Mouse (Mus musculus) liver, adult 2 months (tissue): ENCODE measurements at regions not wholly inside any gene's neighbourhood (a gene's known extent, or its start where the extent isn't known, plus 50 kb on each side); places are given as distances from the start of the nearest gene placed in this dataset.

Experiments
- DNase-seq: peaks from one replicate; pipeline ENCODE4 v3.0.0-alpha.2; 2011; ENCODE audit warnings: low read depth, low spot score; ENCODE audit errors: extremely low read depth
- H3K27ac ChIP-seq: fragments of 200-500 bp; replicated peaks from 2 replicates; pipeline ENCODE4 v1.5.1; 2012; ENCODE audit warnings: low read depth, mild to moderate bottlenecking, control low read depth, inconsistent platforms, low read length; ENCODE audit not compliant: insufficient read depth
- H3K27me3 ChIP-seq: fragments of 200-500 bp; 2 replicates; pipeline ENCODE4 v1.6.1; 2012; ENCODE audit warnings: mild to moderate bottlenecking, moderate library complexity, low read length, inconsistent platforms; ENCODE audit not compliant: control insufficient read depth, insufficient read depth
- H3K36me3 ChIP-seq: fragments of 200-500 bp; 2 replicates; pipeline ENCODE4 v1.6.1; 2012; ENCODE audit warnings: low read length, inconsistent platforms; ENCODE audit not compliant: control insufficient read depth, insufficient read depth
- H3K4me1 ChIP-seq: fragments of 200-500 bp; 2 replicates; pipeline ENCODE4 v1.6.1; 2011; ENCODE audit warnings: low read length; ENCODE audit not compliant: control insufficient read depth, insufficient read depth
- H3K4me3 ChIP-seq: fragments of 200-500 bp; 2 replicates; pipeline ENCODE4 v1.5.1; 2011; ENCODE audit warnings: low read depth, mild to moderate bottlenecking, control low read depth, low read length, moderate library complexity; ENCODE audit not compliant: insufficient read depth
- H3K79me2 ChIP-seq: fragments of 200-500 bp; 2 replicates; pipeline ENCODE4 v1.6.1; 2012; ENCODE audit warnings: inconsistent platforms, mild to moderate bottlenecking, low read length, moderate library complexity; ENCODE audit not compliant: control insufficient read depth, insufficient read depth
- H3K9ac ChIP-seq: fragments of 200-500 bp; 2 replicates; pipeline ENCODE4 v1.6.1; 2012; ENCODE audit warnings: low read depth, mild to moderate bottlenecking, control low read depth, inconsistent platforms, low read length
- CTCF ChIP-seq: fragments of 200-500 bp; IDR thresholded peaks from 2 replicates; pipeline ENCODE4 v1.5.1; 2011; ENCODE audit warnings: low read depth, low read length, control low read depth
- POLR2A ChIP-seq: fragments of 200-500 bp; IDR thresholded peaks from 2 replicates; pipeline ENCODE4 v1.6.1; 2011; ENCODE audit warnings: low read length, control low read depth; ENCODE audit not compliant: insufficient read depth; ENCODE audit errors: extremely low read depth
- WGBS: fragments of 180-500 bp; shearing (Covaris S2); methylation state at CpG from one replicate; pipeline ENCODE4 v1.1.7; 2018; 5-methylcytosine and 5-hydroxymethylcytosine counted together

- Histone ChIP-seq H3K9ac (no peak overlapping the region), H3K36me3 (no peaks in the 10 kb centered on the region), H3K27me3 (no peaks in the 10 kb centered on the region), H3K27ac (no peak overlapping the region), H3K4me3 (no peak overlapping the region), H3K4me1 (no peaks in the 10 kb centered on the region), H3K79me2 (no peaks in the 10 kb centered on the region)
- TF ChIP-seq POLR2A (no peak), CTCF (no peak)
- DNase-seq, result no peak
- WGBS, result 20% methylated on average over 2 of the region's 2 CpGs
Measured at GRCm38 (mm10) chr6:106920951-106921350, 121.1 kb upstream of the Crbn start.

DNA sequence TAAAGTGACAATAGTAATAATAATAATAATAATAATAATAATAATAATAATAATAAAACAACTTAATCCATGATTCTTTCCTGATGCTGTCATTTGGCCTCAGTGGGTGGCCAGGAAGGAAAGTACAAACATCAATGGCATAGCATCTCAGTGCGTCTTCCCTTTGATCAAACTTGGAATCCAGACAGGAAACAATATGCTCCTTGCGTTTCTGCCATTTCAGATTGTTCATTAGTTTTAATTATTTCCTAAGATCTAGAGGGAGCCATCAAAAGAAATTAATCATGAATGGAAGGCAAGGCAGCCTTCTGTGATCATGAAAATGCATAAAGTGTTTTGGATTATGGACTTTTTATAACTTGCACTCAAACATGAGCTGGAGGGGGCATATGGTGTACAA, 125.6 kb upstream of the Crbn start:
- H3K9ac ChIP-seq, result no peak overlapping the region
- 89% methylated on average over 2 of the region's 2 CpGs for WGBS
- H3K27ac ChIP-seq, result no peak overlapping the region
- no peak overlapping the region for H3K4me3 ChIP-seq
- no peak for DNase-seq
- H3K27me3 ChIP-seq, result no peaks in the 10 kb centered on the region
- H3K4me1 ChIP-seq, result no peaks in the 10 kb centered on the region
- no peaks in the 10 kb centered on the region for H3K36me3 ChIP-seq
- TF ChIP-seq CTCF, result no peak
- TF ChIP-seq POLR2A, result no peak
- no peaks in the 10 kb centered on the region for H3K79me2 ChIP-seq

- Histone ChIP-seq H3K4me3 (no peak overlapping the region), H3K27ac (no peak overlapping the region), H3K4me1 (no peaks in the 10 kb centered on the region), H3K9ac (no peak overlapping the region), H3K79me2 (no peaks in the 10 kb centered on the region), H3K36me3 (no peaks in the 10 kb centered on the region), H3K27me3 (no peaks in the 10 kb centered on the region)
- 46% methylated on average over 6 of the region's 6 CpGs for WGBS
- DNase-seq, result no peak
- no peak for TF ChIP-seq POLR2A
- no peak for TF ChIP-seq CTCF
Measured at GRCm38 (mm10) chr6:106933584-106933983, 133.7 kb upstream of the Crbn start.

DNA sequence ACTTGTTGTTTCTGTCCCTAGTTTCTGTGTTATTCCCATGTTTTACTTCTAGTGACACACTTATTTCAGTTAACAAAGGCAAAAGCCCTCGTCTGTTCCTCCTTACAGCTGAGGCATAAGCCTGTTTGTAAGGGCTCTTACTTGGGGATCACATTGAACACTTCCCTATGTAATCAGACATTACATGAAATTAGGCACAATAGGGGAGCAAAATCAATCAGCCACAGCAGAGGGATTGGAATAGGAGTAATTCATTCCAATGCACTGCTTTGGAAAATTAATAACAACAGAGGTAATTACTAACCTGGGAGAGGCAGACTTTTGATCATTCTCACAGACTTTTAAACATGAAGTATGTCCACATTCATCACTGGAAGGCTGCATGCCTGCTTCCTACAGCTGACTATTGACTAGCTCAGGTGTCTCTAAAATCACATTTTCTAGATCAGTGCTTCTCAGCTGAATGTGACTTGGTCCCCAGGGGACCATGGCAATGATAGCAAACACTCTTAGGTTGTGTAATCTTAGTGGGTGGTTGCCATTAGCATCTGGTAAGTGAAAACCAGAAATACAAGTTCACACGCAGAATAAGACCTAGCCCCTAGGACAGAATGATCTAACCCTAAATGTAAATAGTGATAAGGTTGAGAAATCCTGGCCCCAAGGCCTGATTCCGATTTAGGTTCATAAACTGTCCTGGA, 146.5 kb upstream of the Crbn start:
- DNase-seq, result peak; percentile 11
- H3K4me3 ChIP-seq, result no peak overlapping the region
- WGBS, result 29% methylated on average over 3 of the region's 3 CpGs

DNA sequence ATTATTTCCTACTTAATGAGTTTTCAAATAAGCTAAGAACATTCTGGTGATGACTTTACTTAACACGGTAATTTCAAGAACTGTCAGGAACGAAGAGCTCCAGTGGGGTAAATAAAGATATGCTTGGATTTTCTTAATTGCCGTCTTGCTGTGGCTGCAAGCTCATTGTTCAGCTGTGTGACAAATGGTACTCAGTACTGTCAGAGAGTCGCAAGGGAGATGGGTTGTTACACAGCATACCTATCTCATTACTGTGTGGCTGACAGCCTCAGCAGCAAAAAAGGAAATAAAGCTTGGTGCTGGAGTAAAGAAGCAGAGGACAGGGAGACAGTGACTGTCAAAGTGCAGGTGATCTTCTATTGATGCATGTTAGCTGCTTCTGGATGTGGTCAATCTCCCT, 151.0 kb upstream of the Crbn start:
- no peak overlapping the region for H3K4me3 ChIP-seq
- WGBS, result 67% methylated on average over 4 of the region's 4 CpGs

More for the DNA sequence above, 146.5 kb upstream of the Crbn start:
- no peaks in the 10 kb centered on the region for H3K36me3 ChIP-seq
- H3K27me3 ChIP-seq, result no peaks in the 10 kb centered on the region
- TF ChIP-seq POLR2A, result no peak
- TF ChIP-seq CTCF, result no peak
- no peaks in the 10 kb centered on the region for H3K79me2 ChIP-seq
- H3K4me1 ChIP-seq, result no peaks in the 10 kb centered on the region
- H3K9ac ChIP-seq, result no peak overlapping the region
- H3K27ac ChIP-seq, result no peak overlapping the region

DNA sequence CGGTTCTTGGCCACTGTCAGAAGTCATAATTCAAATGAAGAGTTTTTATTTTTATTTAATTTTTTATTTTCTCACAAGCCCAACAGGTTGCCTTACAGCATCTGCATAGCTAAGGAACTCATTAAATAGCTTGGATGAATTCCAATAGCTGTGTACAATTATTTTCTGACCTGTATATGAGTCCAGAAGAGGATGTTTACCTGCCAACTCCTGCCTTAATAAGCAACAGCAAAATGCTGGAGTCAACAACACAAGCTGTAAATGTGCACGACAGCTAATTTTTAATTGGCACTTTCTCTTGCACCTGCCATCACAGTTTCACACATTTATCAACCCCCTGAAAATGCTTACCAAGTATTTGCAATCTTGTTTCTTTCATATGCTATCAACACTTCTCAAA, 161.4 kb upstream of the Crbn start:
- no peaks in the 10 kb centered on the region for H3K27me3 ChIP-seq
- 77% methylated on average over 2 of the region's 2 CpGs for WGBS

More for the DNA sequence above, 151.0 kb upstream of the Crbn start:
- no peaks in the 10 kb centered on the region for H3K27me3 ChIP-seq
- H3K36me3 ChIP-seq, result no peaks in the 10 kb centered on the region
- no peaks in the 10 kb centered on the region for H3K79me2 ChIP-seq
- DNase-seq, result no peak
- no peak overlapping the region for H3K9ac ChIP-seq
- no peaks in the 10 kb centered on the region for H3K4me1 ChIP-seq
- TF ChIP-seq CTCF, result no peak
- no peak for TF ChIP-seq POLR2A
- no peak overlapping the region for H3K27ac ChIP-seq

More for the DNA sequence above, 161.4 kb upstream of the Crbn start:
- H3K36me3 ChIP-seq, result no peaks in the 10 kb centered on the region
- no peaks in the 10 kb centered on the region for H3K79me2 ChIP-seq
- no peaks in the 10 kb centered on the region for H3K4me1 ChIP-seq
- TF ChIP-seq CTCF (no peak), POLR2A (no peak)
- H3K4me3 ChIP-seq, result no peak overlapping the region
- H3K9ac ChIP-seq, result no peak overlapping the region
- H3K27ac ChIP-seq, result no peak overlapping the region
- no peak for DNase-seq
